Comparison of ENCODE assay signal across 20 mouse cellular contexts in genomic region chr10:116113867-116114474, GRCm38 (mm10). TPM values are rescaled to one million over a fixed set of nuclear protein-coding genes. Genes with fewer than 3 reads are reported as not detected.
"Had no signal": no experiment of that assay in that cellular context is flagged by ENCODE, and none has a peak within 500 bp of the region (broad histone marks: within the 10 kb centered on the region; RNA-seq: fewer than 3 reads in every experiment).

TSS of gene 4933416C03Rik (minus strand) at chr10:116113917.

- H3K27me3 ChIP-seq: limb, embryonic 13.5 days; neural tube, embryonic 15.5 days had no signal

- DNase-seq: kidney, adult 8-10 months; kidney, postnatal 4 days; left cerebral cortex, postnatal 4 days; lung, adult 18-20 months; midbrain, embryonic 14.5 days; right cerebral cortex, adult 18-20 months; thymus, postnatal 4 days had no signal

- H3K36me3 ChIP-seq: limb, embryonic 13.5 days had no signal

- ATAC-seq: intestine, postnatal 0 days had no signal

- H3K4me1 ChIP-seq: limb, embryonic 13.5 days; midbrain, embryonic 10.5 days; neural tube, embryonic 15.5 days had no signal

- H3K4me3 ChIP-seq: layer of hippocampus, adult 2 months; limb, embryonic 13.5 days; midbrain, embryonic 10.5 days; myocyte; neural tube, embryonic 15.5 days had no signal

RNA-seq across cellular contexts. Expression of gene 4933416C03Rik, which starts in this region (rescaled TPM):
- total RNA-seq: layer of hippocampus, adult 2 months; layer of hippocampus, postnatal 10 days; left cerebral cortex, postnatal 10 days; left cerebral cortex, postnatal 4 days; liver, adult 2 months had no signal
- polyA plus RNA-seq: intestine, postnatal 0 days; kidney, postnatal 0 days; limb, embryonic 13.5 days; liver, adult 2 months; liver, embryonic 14.5 days; lung, embryonic 16.5 days; midbrain, embryonic 10.5 days; midbrain, embryonic 14.5 days; myocyte; neural tube, embryonic 11.5 days had no signal
